Mouse (Mus musculus) bone marrow macrophage, adult 2 months (primary cell): ENCODE measurements around the gene Sept9.

Experiments used
- CTCF ChIP-seq: IDR thresholded peaks from 2 replicates; pipeline ENCODE4 v1.5.1; 2012; ENCODE audit warnings: low read depth, mild to moderate bottlenecking, low read length, moderate library complexity
- POLR2A ChIP-seq: IDR thresholded peaks from 2 replicates; pipeline ENCODE4 v1.6.1; 2012; ENCODE audit warnings: mild to moderate bottlenecking, low read depth, low read length, borderline replicate concordance

GRCm38 (mm10) chr11:117353126-117353525, 153.7 kb downstream of the Sept9 start:
- TF ChIP-seq CTCF (no peak), POLR2A (no peak)
